Mouse (Mus musculus): Measurements from ENCODE around the gene Ms4a4a. TPM values are rescaled to one million over a fixed set of nuclear protein-coding genes. Genes with fewer than 3 reads are reported as not detected.

Gene Ms4a4a
- polyA plus RNA-seq (2012; rRNA removed), result 0.18 and 0.21 TPM in 2 replicates

GRCm38 (mm10) chr19:11375273-11375672, at the start of gene Ms4a4a:
TSS of gene Ms4a4a (plus strand) at chr19:11375523.
- DNase-seq (ENCODE audit: extremely low spot score in 1 of 2, low spot score in 1 of 2), result no peak

- DNase-seq (ENCODE audit: extremely low spot score in 1 of 2, low spot score in 1 of 2), result no peak
Measured at GRCm38 (mm10) chr19:11335932-11336331, 39.4 kb upstream of the Ms4a4a start, which contains the start of gene Ms4a7. TSS of gene Ms4a7 (minus strand) at chr19:11336146.

GRCm38 (mm10) chr19:11343147-11343546, 32.2 kb upstream of the Ms4a4a start:
- no peak for DNase-seq (ENCODE audit: extremely low spot score in 1 of 2, low spot score in 1 of 2)

- DNase-seq (ENCODE audit: extremely low spot score in 1 of 2, low spot score in 1 of 2), result no peak
Measured at GRCm38 (mm10) chr19:11343992-11344391, 31.3 kb upstream of the Ms4a4a start.

- peak in 1 of 2 experiments; percentile 25 for DNase-seq (ENCODE audit: extremely low spot score in 1 of 2, low spot score in 1 of 2)
Measured at GRCm38 (mm10) chr19:11349698-11350481, 25.4 kb upstream of the Ms4a4a start.

GRCm38 (mm10) chr19:11351878-11352277, 23.4 kb upstream of the Ms4a4a start:
- peak in 1 of 2 experiments; percentile 20 for DNase-seq (ENCODE audit: extremely low spot score in 1 of 2, low spot score in 1 of 2)

GRCm38 (mm10) chr19:11355730-11356129, 19.6 kb upstream of the Ms4a4a start:
- no peak for DNase-seq (ENCODE audit: extremely low spot score in 1 of 2, low spot score in 1 of 2)

GRCm38 (mm10) chr19:11360106-11360505, 15.2 kb upstream of the Ms4a4a start:
- DNase-seq (ENCODE audit: extremely low spot score in 1 of 2, low spot score in 1 of 2), result peak in 1 of 2 experiments; percentile 64

DNA sequence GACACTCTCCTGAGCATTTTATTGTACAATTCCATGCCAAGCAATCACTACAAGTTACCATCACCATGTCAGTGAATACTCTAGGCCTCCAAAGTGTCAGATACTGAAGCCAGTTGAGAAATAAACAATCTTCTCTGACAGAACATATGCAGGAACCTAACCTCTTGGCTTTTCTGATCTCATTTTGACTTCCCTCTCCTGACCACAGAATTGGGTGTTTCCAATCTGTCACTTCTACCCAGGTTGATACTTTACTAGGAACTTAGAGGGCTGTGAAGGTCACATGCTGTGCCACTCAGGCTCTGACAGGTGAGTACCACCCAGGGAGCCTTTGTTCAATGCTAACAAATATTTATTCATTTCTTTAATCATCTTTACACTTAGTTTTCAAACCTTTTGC, 13.3 kb upstream of the Ms4a4a start:
- no peak for DNase-seq (ENCODE audit: extremely low spot score in 1 of 2, low spot score in 1 of 2)

DNA sequence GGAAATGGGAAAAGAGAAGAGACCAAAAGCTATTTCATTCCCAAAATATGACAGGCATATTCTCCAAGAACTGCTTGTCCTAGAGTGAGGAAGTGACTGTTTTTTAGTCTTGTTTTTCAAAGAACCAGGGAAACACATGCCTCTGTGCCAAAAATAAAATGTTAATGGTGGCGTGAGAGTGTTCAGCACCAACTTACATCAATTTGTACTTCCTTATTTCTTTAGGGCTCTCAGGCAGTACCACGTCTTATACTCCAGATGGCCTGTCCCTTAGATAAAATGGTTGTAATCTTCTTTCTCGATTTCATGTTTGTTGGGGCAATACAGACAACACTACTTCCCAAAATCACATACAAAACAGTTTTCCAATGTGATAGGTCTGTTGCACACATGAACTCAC, 7.0 kb upstream of the Ms4a4a start:
- no peak for DNase-seq (ENCODE audit: extremely low spot score in 1 of 2, low spot score in 1 of 2)

DNA sequence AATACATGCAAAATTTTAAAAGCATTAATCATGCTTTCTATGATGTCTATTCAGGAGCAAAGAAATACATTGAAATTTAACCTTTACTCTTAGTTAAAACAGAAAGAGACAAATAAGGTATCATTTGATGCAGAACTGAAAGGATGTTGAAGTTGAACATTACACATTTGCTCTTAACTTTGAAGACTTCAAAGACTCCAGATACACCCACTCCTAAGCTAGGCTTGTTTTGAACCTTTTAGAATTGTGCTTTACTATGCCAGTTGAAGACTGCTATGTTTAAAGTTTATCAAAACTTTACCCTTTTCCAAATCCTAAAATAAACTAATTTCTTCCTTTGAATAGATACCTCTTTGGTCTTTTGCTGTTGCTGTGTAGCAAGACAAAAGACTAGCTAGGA, 4.1 kb upstream of the Ms4a4a start:
- no peak for DNase-seq (ENCODE audit: extremely low spot score in 1 of 2, low spot score in 1 of 2)

DNA sequence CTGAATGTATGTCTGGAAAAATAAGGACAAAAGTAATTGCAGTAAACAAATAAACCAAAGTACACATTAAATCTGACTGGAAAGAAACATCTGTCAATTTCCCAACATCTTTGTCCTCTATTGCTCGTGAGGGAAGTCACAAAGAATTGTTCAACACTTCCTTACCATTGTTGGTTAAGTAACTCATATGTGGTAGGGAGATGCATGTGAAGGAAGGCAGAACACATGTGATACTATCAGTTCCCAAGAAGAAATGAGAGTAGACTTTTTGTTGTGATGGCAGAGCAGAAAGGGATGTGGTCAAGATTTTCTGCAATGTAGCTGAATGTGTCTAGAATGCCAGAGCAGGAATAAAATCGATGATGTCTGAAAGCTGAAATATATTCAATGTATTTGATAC, 1.1 kb downstream of the Ms4a4a start:
- no peak for DNase-seq (ENCODE audit: extremely low spot score in 1 of 2, low spot score in 1 of 2)

- DNase-seq (ENCODE audit: extremely low spot score in 1 of 2, low spot score in 1 of 2), result no peak
Measured at GRCm38 (mm10) chr19:11387109-11387508, 11.8 kb downstream of the Ms4a4a start.

DNA sequence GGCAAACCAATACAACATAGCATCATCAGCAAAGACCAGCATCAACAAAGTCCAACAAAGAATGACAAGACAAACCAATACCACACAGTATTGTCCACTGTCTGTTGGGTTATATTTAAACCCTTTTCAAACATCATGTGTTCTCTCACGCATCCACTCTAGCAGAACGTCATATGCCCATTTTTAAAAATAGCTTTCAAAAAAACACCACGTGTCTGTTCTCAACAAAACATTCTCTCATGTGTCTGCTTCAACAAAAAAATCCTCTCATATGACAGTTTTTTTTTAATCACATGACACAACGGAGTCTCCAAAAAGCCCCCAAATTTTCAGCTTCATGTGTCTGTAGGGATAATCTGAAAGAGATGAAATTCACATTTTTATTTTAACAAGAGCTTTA, 12.4 kb downstream of the Ms4a4a start:
- no peak for DNase-seq (ENCODE audit: extremely low spot score in 1 of 2, low spot score in 1 of 2)

DNA sequence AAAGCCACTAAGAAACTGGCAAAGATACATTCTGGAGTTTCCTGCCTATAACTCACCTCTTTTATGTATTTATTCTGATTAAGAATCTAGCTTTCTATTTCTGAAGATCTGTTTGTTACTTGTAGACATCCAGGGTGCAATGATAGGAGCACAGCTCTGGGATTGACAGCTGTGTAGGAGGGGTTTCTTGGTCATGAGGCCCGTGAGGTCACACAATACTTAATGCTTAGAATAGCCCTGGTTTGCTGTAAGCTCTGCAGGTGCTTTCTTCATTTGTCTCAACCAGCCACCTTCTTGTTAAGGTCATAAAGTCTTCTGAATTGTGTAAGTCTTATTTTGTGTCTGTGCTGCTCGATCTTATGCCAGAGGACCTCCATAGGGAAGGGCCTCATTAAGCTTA, 13.6 kb downstream of the Ms4a4a start:
- no peak for DNase-seq (ENCODE audit: extremely low spot score in 1 of 2, low spot score in 1 of 2)

DNA sequence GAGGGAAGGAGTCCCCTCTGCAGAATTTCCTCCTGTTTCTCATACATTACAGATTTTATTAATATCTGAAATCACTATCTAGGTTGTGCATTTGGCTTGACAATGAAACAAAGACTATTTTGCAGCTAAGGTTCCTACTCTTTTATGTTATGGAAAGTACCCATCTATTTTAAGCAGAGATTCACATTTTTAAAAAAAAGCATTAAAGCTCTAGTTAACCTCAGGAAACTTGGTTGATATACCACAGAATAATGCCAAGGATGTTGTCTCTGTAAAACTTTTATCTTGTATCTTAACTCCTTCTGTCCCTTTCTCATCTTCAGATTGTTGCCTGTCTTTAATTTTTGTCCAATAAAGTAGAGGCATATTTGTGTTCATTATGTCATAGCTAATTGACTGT, 20.4 kb downstream of the Ms4a4a start:
- no peak for DNase-seq (ENCODE audit: extremely low spot score in 1 of 2, low spot score in 1 of 2)

DNA sequence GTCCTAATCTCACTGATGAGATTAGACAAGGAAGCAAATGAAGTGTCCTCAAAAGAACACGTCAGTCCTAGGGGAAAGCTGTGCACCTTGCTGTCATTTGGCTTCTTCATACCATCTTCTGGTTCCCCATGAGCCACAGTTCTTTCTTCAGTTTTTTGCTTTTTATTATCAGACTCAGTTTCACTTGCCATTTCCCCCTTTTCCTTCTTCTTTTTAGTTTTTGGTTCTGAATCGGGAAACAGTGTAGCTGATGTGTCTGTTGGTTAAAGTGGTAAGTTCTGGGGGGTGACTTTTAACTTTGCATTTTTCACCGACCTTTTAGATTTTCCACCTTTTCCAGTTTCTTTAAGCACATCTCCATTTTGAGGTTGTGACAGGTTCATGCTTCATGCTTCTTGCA, 29.2 kb downstream of the Ms4a4a start, which contains the start of gene Ms4a4c:
Gene Ms4a4c, plus strand, starts transcription at position 244 of the 400 bp plus-strand sequence.
- DNase-seq (ENCODE audit: extremely low spot score in 1 of 2, low spot score in 1 of 2), result no peak

- DNase-seq (ENCODE audit: extremely low spot score in 1 of 2, low spot score in 1 of 2), result no peak
Measured at GRCm38 (mm10) chr19:11407428-11407827, 32.1 kb downstream of the Ms4a4a start.

GRCm38 (mm10) chr19:11408591-11408990, 33.3 kb downstream of the Ms4a4a start:
- DNase-seq (ENCODE audit: extremely low spot score in 1 of 2, low spot score in 1 of 2), result no peak

- no peak for DNase-seq (ENCODE audit: extremely low spot score in 1 of 2, low spot score in 1 of 2)
Measured at GRCm38 (mm10) chr19:11411640-11412039, 36.3 kb downstream of the Ms4a4a start.

GRCm38 (mm10) chr19:11414084-11414483, 38.8 kb downstream of the Ms4a4a start:
- DNase-seq (ENCODE audit: extremely low spot score in 1 of 2, low spot score in 1 of 2), result no peak

GRCm38 (mm10) chr19:11415581-11415980, 40.3 kb downstream of the Ms4a4a start:
- DNase-seq (ENCODE audit: extremely low spot score in 1 of 2, low spot score in 1 of 2), result no peak

Measured in frontal cortex, adult 2 months (tissue).